Mouse (Mus musculus) heart, embryonic 14.5 days (tissue): ENCODE results near the gene Tppp2. TPM values are rescaled to one million over a fixed set of nuclear protein-coding genes. Genes with fewer than 3 reads are reported as not detected.

Source experiments
- ATAC-seq: fragments of 200-750 bp; cut with Nextera tagmentation; 2 replicates; pipeline ENCODE4 v1.8.0; 2017; ENCODE audit warnings: low read depth, moderate TSS enrichment; ENCODE audit not compliant: insufficient number of reproducible peaks, insufficient read depth, low FRiP score
- H3K27ac ChIP-seq, 2 experiments: fragments of 200-500 bp in 1 of 2; fragments of 300-500 bp in 1 of 2; sonication (generic) in 1 of 2; replicated peaks in 1 of 2; 2 replicates each; pipeline ENCODE4 v1.5.1; 2012 to 2014; ENCODE audit warnings: low read depth in 2 of 2, low read length in 2 of 2, control low read depth in 1 of 2, mild to moderate bottlenecking in 1 of 2, mixed read lengths in 1 of 2; ENCODE audit not compliant: control insufficient read depth in 1 of 2, insufficient read depth in 1 of 2
- H3K27me3 ChIP-seq: fragments of 300-500 bp; sonication (generic); 2 replicates; pipeline ENCODE4 v1.6.1; 2014; ENCODE audit warnings: mild to moderate bottlenecking, low read length, control low read depth; ENCODE audit not compliant: control insufficient read depth, insufficient read depth
- H3K36me3 ChIP-seq: fragments of 300-500 bp; sonication (generic); 2 replicates; pipeline ENCODE4 v1.6.1; 2014; ENCODE audit warnings: mild to moderate bottlenecking, control low read depth, low read length, mixed read lengths; ENCODE audit not compliant: control insufficient read depth, insufficient read depth
- H3K4me1 ChIP-seq, 2 experiments: fragments of 200-500 bp in 1 of 2; fragments of 300-500 bp in 1 of 2; sonication (generic) in 1 of 2; 2 replicates each; pipeline ENCODE4 v1.6.1; 2012 to 2014; ENCODE audit warnings: low read length in 2 of 2, control low read depth in 1 of 2, mixed read lengths in 1 of 2; ENCODE audit not compliant: control insufficient read depth in 2 of 2, insufficient read depth in 2 of 2
- H3K4me2 ChIP-seq: fragments of 300-500 bp; sonication (generic); 2 replicates; pipeline ENCODE4 v1.6.1; 2014; ENCODE audit warnings: mild to moderate bottlenecking, low read length
- H3K4me3 ChIP-seq, 2 experiments: fragments of 200-500 bp in 1 of 2; fragments of 300-500 bp in 1 of 2; sonication (generic) in 1 of 2; 2 replicates each; pipeline ENCODE4 v1.5.1; 2012 to 2014; ENCODE audit warnings: low read length in 2 of 2, mild to moderate bottlenecking in 2 of 2, control low read depth in 1 of 2, low read depth in 1 of 2, moderate library complexity in 1 of 2; ENCODE audit not compliant: control insufficient read depth in 1 of 2, insufficient read depth in 1 of 2
- H3K9ac ChIP-seq: fragments of 300-500 bp; sonication (generic); 2 replicates; pipeline ENCODE4 v1.6.1; 2014; ENCODE audit warnings: mild to moderate bottlenecking, low read length
- H3K9me3 ChIP-seq: fragments of 300-500 bp; sonication (generic); 2 replicates; pipeline ENCODE4 v1.6.1; 2016; ENCODE audit warnings: low read length, control low read depth; ENCODE audit not compliant: control insufficient read depth
- WGBS: fragments of 180-500 bp; shearing (Covaris S2); extraction: QIAGEN DNeasy Blood & Tissue Kit; methylation state at CpG from one replicate; pipeline ENCODE4 v1.1.7; 2014; 5-methylcytosine and 5-hydroxymethylcytosine counted together
- polyA plus RNA-seq: library from polyadenylated mRNA; unstranded; fragments of >200 nt; fragmentation: Nextera tagmentation; extraction: Ambion mirVana; gene quantifications from 2 replicates; pipeline ENCODE4 v1.2.1, GENCODE M21; 2014

The Tppp2 gene
- polyA plus RNA-seq, 1 experiment from 2014 or later, result not detected

DNA sequence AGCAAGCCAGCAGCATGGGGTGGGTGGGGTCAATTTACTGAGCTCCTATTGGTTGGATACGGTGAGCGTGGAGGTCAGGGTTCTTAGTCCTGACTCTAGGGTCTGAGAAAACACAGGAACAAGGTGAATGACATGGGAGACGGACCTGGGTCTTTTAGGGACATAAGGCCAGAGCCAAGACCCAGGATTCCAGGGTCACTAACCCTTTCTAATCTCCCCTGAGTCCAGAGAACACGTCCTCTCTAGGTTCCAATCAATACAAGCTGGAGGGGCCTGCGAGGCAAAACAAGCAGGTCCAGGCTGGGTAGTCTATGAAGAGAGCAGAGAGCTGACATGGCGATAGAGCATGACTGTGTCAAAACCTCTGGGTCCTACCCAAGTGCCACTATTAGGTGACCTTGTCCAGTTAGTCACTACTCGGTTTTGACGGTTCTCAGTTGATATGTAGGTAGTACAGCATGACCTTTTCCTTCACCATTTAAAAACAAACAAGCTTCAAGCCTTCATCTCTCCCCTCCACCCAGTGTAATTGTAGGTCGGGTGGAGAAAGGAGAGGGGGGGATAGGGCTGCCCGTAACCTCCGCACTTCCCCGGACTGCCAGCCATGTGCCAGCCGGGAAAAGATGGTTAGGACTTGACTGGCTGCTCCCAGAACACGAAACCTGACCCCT is 5.7 kb upstream of the Tppp2 start:
- no peak for ATAC-seq
- H3K27ac ChIP-seq, result peak overlapping the region; percentile 79 to 96
- no peaks in the 10 kb centered on the region; the same call in 1 of the 2 replicates for H3K27me3 ChIP-seq
- peaks cover 15 to 28% of the 10 kb centered on the region in 2 experiments for H3K4me1 ChIP-seq
- no peaks in the 10 kb centered on the region for H3K9me3 ChIP-seq
- H3K4me2 ChIP-seq, result peak overlapping the region; percentile 98
- peaks cover 38% of the 10 kb centered on the region for H3K36me3 ChIP-seq
- H3K4me3 ChIP-seq, result peak overlapping the region; percentile 63 to 82
- WGBS, result 8% methylated on average over 14 of the region's 14 CpGs
- H3K9ac ChIP-seq, result peak overlapping the region; percentile 91

DNA sequence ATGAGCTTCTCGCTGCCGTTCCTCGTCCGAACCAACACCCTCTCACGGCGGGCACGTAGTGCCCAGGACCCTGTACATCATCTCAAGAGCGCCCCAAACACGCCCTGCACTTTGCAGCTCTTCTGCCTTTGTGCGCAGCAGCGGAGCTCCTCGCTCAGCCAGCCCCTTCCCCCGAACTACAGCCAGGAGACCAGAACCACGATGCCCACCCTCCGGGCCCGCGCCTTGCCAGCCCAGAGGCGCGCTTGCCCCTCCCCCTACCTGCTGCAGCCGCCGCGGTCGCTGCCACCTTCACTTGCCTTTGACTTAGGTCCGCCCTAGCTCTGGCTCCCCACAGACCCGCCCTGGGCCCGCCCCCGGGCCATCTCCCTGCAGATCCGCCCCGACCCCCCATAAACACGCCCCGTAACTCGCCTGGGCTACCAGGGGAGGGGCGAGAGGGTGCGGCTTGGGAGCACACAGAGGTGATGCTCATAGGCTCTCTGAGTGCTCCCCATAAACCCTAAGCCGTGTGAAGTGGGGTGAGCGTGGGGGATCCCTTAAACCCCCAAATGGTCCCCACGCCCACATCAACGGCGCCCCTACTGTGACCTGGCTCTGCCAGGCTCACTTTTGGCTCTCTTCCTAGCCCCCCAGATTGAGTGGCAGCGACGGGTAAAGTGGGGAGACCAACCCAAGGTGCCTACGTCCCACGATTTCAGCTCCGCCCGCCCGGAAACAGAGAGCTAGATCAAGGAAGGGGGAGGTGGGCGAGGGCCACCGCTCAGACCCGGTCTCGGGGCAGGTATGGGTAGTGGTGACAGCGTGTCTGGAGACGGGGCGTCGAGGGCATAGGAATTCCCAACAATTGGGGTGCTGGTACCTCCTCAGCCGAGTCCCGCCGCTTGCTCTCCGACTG is 4.9 kb upstream of the Tppp2 start:
- Histone ChIP-seq H3K27ac (peak overlapping the region; percentile 96 to 97), H3K27me3 (no peaks in the 10 kb centered on the region; the same call in 1 of the 2 replicates), H3K36me3 (peaks cover 30% of the 10 kb centered on the region), H3K9me3 (no peaks in the 10 kb centered on the region), H3K4me1 (peaks cover 13 to 24% of the 10 kb centered on the region in 2 experiments), H3K9ac (peak overlapping the region; percentile 91), H3K4me2 (peak overlapping the region; percentile 98), H3K4me3 (peak overlapping the region; percentile 63 to 82)
- peak; percentile 84 for ATAC-seq
- WGBS, result under 1% methylated on average over 58 of the region's 58 CpGs

DNA sequence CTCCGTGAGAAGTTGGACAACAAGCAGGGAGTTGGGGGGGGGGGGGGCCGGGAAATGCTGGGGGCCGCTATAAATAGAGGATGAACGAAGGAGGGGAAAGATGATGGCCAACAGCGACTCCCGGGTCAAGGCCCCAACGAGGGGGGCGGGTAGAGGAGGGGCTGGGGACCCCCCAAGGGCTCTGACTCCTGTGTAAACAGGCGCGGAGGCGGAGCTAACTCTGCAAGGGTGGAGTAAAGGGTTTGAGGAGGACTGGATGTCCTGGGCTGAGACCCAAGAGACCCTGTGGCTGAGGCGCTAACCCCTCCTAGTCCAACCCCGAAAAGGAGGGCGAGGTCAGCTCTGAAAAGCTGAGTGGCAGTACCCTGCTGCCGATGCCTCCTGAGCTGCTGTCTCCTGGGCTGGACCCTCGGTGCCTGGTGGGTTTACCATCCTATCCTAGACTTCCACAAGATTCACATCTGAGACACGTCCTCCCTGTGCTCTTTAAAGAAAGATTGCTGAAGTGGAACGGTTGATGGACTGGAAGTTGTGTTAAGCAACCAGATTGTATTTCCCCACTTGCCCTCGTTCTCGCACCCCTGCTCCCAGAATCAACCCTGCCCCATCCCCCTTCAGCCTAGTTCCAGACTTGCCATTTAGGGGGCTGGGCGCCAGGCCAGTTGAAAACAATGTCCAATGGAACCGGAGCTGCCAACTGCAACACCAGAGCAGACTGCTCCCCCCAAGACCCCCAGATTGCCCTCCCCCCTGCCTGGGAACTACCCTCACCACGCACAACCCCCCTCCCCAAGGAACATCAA is 4.1 kb upstream of the Tppp2 start, which contains the start of gene Ndrg2:
Gene Ndrg2 (minus strand): TSS at position 199 of the 803 bp plus-strand sequence.
- peaks cover 22% of the 10 kb centered on the region for H3K36me3 ChIP-seq
- H3K27me3 ChIP-seq, result no peaks in the 10 kb centered on the region; the same call in 1 of the 2 replicates
- 4% methylated on average over 21 of the region's 23 CpGs for WGBS
- peak within 1 kb of the TSS; percentile 98 for H3K4me2 ChIP-seq
- peak within 1 kb of the TSS; percentile 91 for H3K9ac ChIP-seq
- peak; percentile 64 for ATAC-seq
- peaks cover 13 to 24% of the 10 kb centered on the region in 2 experiments for H3K4me1 ChIP-seq
- peak within 1 kb of the TSS; percentile 63 to 82 for H3K4me3 ChIP-seq
- peak within 1 kb of the TSS; percentile 96 to 97 for H3K27ac ChIP-seq
- no peaks in the 10 kb centered on the region for H3K9me3 ChIP-seq

DNA sequence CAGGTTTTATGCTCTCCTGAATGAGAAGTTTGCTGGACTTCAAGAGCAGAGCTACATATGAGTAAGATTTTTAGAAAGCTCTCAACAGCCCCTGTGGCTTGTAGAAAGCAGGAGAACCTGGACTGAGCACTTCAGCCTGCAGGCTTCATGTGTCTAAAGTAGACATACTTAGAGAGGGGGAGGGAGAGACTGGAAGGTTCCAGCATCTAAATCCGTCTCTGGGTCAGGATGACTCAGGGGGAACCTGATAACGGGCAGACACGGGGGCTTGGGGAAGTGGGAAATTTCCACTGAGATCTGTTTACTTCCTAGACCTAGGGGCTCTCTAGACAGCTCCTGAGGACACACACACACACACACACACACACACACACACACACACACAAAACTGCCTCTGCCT is 3.2 kb upstream of the Tppp2 start:
- Histone ChIP-seq H3K4me3 (no peak overlapping the region), H3K9me3 (no peaks in the 10 kb centered on the region), H3K27me3 (no peaks in the 10 kb centered on the region; the same call in 1 of the 2 replicates), H3K9ac (peak overlapping the region; percentile 22; the same call in 1 of the 2 replicates), H3K4me2 (peak overlapping the region; percentile 98), H3K4me1 (peaks cover 13 to 24% of the 10 kb centered on the region in 2 experiments), H3K27ac (peak overlapping the region; percentile 92 to 96), H3K36me3 (peaks cover 13% of the 10 kb centered on the region)
- WGBS, result 2% methylated on average over 3 of the region's 3 CpGs
- no peak for ATAC-seq

DNA sequence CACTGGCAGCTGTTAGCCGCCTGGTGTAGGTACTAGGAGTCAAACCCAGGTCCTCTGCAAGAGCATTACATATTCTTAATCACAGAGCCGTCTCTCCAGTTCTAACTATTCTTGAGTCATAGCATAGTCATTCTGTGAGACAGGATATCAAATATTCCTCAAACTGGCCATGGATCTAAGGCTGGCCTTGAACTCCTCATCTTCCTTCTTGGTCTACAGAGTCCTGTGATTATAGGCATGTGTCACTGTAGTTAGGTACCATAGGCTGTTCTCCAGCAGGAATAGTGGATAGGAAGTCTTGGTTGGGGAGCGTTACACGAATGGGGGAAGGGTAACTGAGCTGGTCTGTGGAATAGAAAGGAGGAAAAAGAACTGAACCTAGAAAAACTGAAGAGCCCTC is 1.7 kb upstream of the Tppp2 start:
- Histone ChIP-seq H3K27me3 (no peaks in the 10 kb centered on the region; the same call in 1 of the 2 replicates), H3K4me1 (peaks cover 15 to 25% of the 10 kb centered on the region in 2 experiments), H3K4me3 (no peak overlapping the region), H3K9me3 (no peaks in the 10 kb centered on the region), H3K9ac (no peak overlapping the region), H3K4me2 (no peak overlapping the region), H3K36me3 (no peaks in the 10 kb centered on the region), H3K27ac (no peak overlapping the region)
- WGBS, result 90% methylated on average over 4 of the region's 4 CpGs
- ATAC-seq, result no peak

DNA sequence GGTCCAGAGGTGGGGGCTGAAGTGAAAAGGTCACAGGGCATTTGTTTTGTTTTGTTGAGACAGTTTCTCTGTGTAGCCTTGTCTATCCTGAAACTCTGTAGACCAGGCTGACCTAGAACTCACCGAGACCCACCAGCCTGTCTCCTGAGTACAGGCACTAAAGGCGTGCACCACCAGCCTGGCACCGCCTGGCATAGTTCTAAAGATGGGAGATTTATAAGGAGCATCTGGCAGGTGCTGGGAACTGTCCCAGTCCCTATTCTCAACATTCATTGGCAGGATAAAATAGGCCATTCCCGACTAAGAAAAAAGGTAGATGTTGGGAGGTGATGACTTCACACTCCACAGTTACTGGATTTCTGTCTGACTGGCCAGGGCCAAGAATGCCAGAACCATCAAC is 741 bp downstream of the Tppp2 start:
- WGBS, result 79% methylated on average over 4 of the region's 4 CpGs
- H3K9ac ChIP-seq, result no peak overlapping the region
- peaks cover 30 to 31% of the 10 kb centered on the region in 2 experiments for H3K4me1 ChIP-seq
- H3K9me3 ChIP-seq, result no peaks in the 10 kb centered on the region
- no peaks in the 10 kb centered on the region for H3K36me3 ChIP-seq
- H3K4me2 ChIP-seq, result no peak overlapping the region
- no peaks in the 10 kb centered on the region for H3K27me3 ChIP-seq
- no peak for ATAC-seq
- no peak overlapping the region for H3K4me3 ChIP-seq
- H3K27ac ChIP-seq, result no peak overlapping the region
